Comparison of ENCODE assay signal across 13 mouse cellular contexts in genomic region chr3:121844658-121845057, GRCm38 (mm10).
"Had no signal": no experiment of that assay in that cellular context is flagged by ENCODE, and none has a peak within 500 bp of the region (broad histone marks: within the 10 kb centered on the region; RNA-seq: fewer than 3 reads in every experiment).

No protein-coding gene starts in this region.

- H3K4me3 ChIP-seq: limb, embryonic 13.5 days; liver, embryonic 12.5 days; lung, embryonic 15.5 days; midbrain, embryonic 13.5 days; myocyte; neural tube, embryonic 15.5 days had no signal

- H3K27ac ChIP-seq: limb, embryonic 13.5 days; liver, embryonic 12.5 days; lung, embryonic 15.5 days; midbrain, embryonic 13.5 days; neural tube, embryonic 15.5 days had no signal

- H3K27me3 ChIP-seq: limb, embryonic 13.5 days; liver, embryonic 12.5 days; lung, embryonic 15.5 days; midbrain, embryonic 13.5 days; neural tube, embryonic 15.5 days had no signal

- H3K9ac ChIP-seq: limb, embryonic 13.5 days; liver, embryonic 12.5 days; liver, postnatal 0 days; lung, embryonic 15.5 days; midbrain, embryonic 13.5 days; neural tube, embryonic 15.5 days had no signal

- H3K4me1 ChIP-seq: limb, embryonic 13.5 days; liver, embryonic 12.5 days; midbrain, embryonic 13.5 days; neural tube, embryonic 15.5 days had no signal

- ATAC-seq: intestine, postnatal 0 days; liver, embryonic 12.5 days; liver, postnatal 0 days; midbrain, embryonic 13.5 days had no signal

- H3K4me2 ChIP-seq: limb, embryonic 13.5 days; liver, embryonic 12.5 days; lung, embryonic 15.5 days; midbrain, embryonic 13.5 days; neural tube, embryonic 15.5 days had no signal

- DNase-seq: kidney, postnatal 14 days; layer of hippocampus, postnatal 36 days; liver, postnatal 0 days; lung, postnatal 14 days; thymus, adult 18-20 months; thymus, postnatal 14 days had no signal

- H3K9me3 ChIP-seq: limb, embryonic 13.5 days; liver, embryonic 12.5 days; lung, embryonic 15.5 days; midbrain, embryonic 13.5 days; neural tube, embryonic 15.5 days had no signal

- H3K36me3 ChIP-seq: limb, embryonic 13.5 days; liver, embryonic 12.5 days; lung, embryonic 15.5 days; midbrain, embryonic 13.5 days; neural tube, embryonic 15.5 days had no signal
